Mouse (Mus musculus) intestine, embryonic 16.5 days (tissue): ENCODE measurements around the gene 4933407L21Rik. TPM values are rescaled to one million over a fixed set of nuclear protein-coding genes. Genes with fewer than 3 reads are reported as not detected.

Experiments used
- ATAC-seq: fragments of 200-750 bp; cut with Nextera tagmentation; 2 replicates; pipeline ENCODE4 v1.8.0; 2017; ENCODE audit warnings: moderate TSS enrichment, moderate library complexity
- H3K27ac ChIP-seq: fragments of 300-500 bp; sonication (generic); 2 replicates; pipeline ENCODE4 v1.5.1; 2014; ENCODE audit warnings: mild to moderate bottlenecking, low read length
- H3K27me3 ChIP-seq: fragments of 300-500 bp; sonication (generic); replicated peaks from 2 replicates; pipeline ENCODE4 v1.6.1; 2014; ENCODE audit warnings: low read length, control low read depth, mixed read lengths; ENCODE audit not compliant: control insufficient read depth, insufficient read depth
- H3K36me3 ChIP-seq: fragments of 300-500 bp; sonication (generic); 2 replicates; pipeline ENCODE4 v1.6.1; 2014; ENCODE audit warnings: low read length, control low read depth; ENCODE audit not compliant: control insufficient read depth, insufficient read depth
- H3K4me1 ChIP-seq: fragments of 300-500 bp; sonication (generic); 2 replicates; pipeline ENCODE4 v1.6.1; 2014; ENCODE audit warnings: low read length, control low read depth, mixed read lengths; ENCODE audit not compliant: control insufficient read depth, insufficient read depth
- H3K4me2 ChIP-seq: fragments of 300-500 bp; sonication (generic); 2 replicates; pipeline ENCODE4 v1.6.1; 2014; ENCODE audit warnings: low read depth, low read length, control low read depth
- H3K4me3 ChIP-seq: fragments of 300-500 bp; sonication (generic); 2 replicates; pipeline ENCODE4 v1.5.1; 2014; ENCODE audit warnings: mild to moderate bottlenecking, low read length
- H3K9ac ChIP-seq: fragments of 300-500 bp; sonication (generic); 2 replicates; pipeline ENCODE4 v1.6.1; 2014; ENCODE audit warnings: low read depth, low read length
- H3K9me3 ChIP-seq: fragments of 300-500 bp; sonication (generic); 2 replicates; pipeline ENCODE4 v1.6.1; 2016; ENCODE audit warnings: low read length, control low read depth; ENCODE audit not compliant: control insufficient read depth
- WGBS: fragments of 180-500 bp; shearing (Covaris S2); extraction: QIAGEN DNeasy Blood & Tissue Kit; methylation state at CpG from one replicate; pipeline ENCODE4 v1.1.7; 2014; 5-methylcytosine and 5-hydroxymethylcytosine counted together
- polyA plus RNA-seq: library from polyadenylated mRNA; unstranded; fragments of >200 nt; fragmentation: Nextera tagmentation; extraction: Ambion mirVana; gene quantifications from 2 replicates; pipeline ENCODE4 v1.2.1, GENCODE M21; 2015

4933407L21Rik gene
- polyA plus RNA-seq, 1 experiment from 2014 or later: 0.22 TPM

DNA sequence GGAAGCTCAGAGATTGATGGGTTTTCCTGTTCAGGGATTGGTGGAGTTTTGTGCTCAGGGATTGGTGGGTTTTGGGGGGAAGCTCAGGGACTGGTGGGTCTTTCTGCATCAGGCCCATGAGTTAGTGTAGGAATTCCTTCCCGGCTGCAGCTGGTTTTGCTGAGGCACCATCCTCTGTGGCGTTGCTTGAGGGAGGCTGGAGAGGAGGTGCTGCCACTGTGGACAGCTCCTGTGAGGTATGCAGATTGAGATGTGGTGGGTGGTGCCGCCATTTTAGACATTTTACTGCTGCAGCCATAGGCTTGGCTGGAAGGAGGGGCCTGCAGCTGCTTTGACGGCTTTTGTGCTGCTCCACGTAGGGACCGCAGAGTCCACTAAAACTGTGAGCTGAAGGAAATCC is 1.1 kb downstream of the 4933407L21Rik start:
- H3K27me3 ChIP-seq: no peaks in the 10 kb centered on the region
- WGBS: 80% methylated on average over 6 of the region's 6 CpGs
- no peak for ATAC-seq
- no peak overlapping the region for H3K4me2 ChIP-seq
- no peaks in the 10 kb centered on the region for H3K9me3 ChIP-seq
- no peak overlapping the region for H3K9ac ChIP-seq
- H3K36me3 ChIP-seq: no peaks in the 10 kb centered on the region
- H3K4me1 ChIP-seq: peaks cover 19% of the 10 kb centered on the region
- H3K4me3 ChIP-seq: no peak overlapping the region
- H3K27ac ChIP-seq: no peak overlapping the region

- no peak overlapping the region for H3K4me3 ChIP-seq
These were observed 2.9 kb downstream of the 4933407L21Rik start for GRCm38 (mm10) chr1:85931170-85931569.

GRCm38 (mm10) chr1:85933226-85933625 is 4.9 kb downstream of the 4933407L21Rik start:
- peak overlapping the region; percentile 41 for H3K4me2 ChIP-seq
- WGBS: 6% methylated on average over 7 of the region's 7 CpGs
- ATAC-seq: peak; percentile 51
- H3K4me1 ChIP-seq: peaks cover 15% of the 10 kb centered on the region
- no peaks in the 10 kb centered on the region for H3K36me3 ChIP-seq
- no peaks in the 10 kb centered on the region for H3K27me3 ChIP-seq
- H3K9ac ChIP-seq: peak overlapping the region; percentile 27; the same call in 1 of the 2 replicates
- no peaks in the 10 kb centered on the region for H3K9me3 ChIP-seq
- no peak overlapping the region for H3K4me3 ChIP-seq
- peak overlapping the region; percentile 43 for H3K27ac ChIP-seq

More at GRCm38 (mm10) chr1:85931170-85931569, 2.9 kb downstream of the 4933407L21Rik start:
- peaks cover 19% of the 10 kb centered on the region for H3K4me1 ChIP-seq
- WGBS: 88% methylated on average over 5 of the region's 5 CpGs
- H3K27ac ChIP-seq: no peak overlapping the region
- H3K27me3 ChIP-seq: no peaks in the 10 kb centered on the region
- no peak overlapping the region for H3K9ac ChIP-seq
- no peak for ATAC-seq
- H3K9me3 ChIP-seq: no peaks in the 10 kb centered on the region
- no peaks in the 10 kb centered on the region for H3K36me3 ChIP-seq
- H3K4me2 ChIP-seq: no peak overlapping the region

DNA sequence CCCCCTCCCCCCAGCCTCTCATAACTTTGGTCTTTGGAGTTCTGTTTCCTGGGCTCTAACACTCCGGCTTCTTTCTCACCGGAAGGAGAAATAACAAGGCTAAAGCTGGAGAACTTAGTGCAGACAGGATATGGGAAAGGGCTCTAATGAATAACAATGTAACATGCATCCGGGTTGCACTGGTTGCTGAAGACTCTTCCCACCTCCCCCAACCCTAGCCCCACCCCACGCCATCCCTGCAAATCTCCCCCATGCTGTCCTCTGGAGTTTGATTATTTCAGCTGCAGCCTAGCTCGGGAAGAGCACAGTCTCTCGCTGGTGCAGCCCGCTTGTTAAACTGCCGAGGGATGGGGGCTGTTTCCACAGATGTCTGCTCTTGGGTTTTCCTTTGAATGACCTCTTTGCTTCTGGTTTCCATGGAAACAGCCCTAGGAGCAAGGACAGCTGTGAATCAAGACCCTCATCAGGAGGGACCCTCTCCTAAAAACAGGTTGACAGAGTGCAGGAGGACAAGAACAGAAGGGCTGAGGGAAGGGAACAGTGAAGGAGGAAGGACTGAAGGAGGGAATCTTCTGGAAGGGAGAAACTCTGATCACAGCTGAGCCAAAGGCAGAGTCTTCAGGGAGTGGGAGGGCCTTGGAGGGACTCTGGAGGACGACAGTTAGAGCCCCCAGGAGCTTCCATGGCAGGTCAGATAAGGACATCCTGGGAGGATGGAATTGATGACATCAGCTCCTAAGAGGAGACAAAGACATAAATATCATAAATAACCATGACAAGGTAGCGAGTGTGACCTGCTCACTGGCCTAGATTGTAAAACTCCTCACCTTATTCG is 5.6 kb downstream of the 4933407L21Rik start:
- peak overlapping the region; percentile 27; the same call in 1 of the 2 replicates for H3K9ac ChIP-seq
- 13% methylated on average over 11 of the region's 11 CpGs for WGBS
- H3K36me3 ChIP-seq: no peaks in the 10 kb centered on the region
- H3K9me3 ChIP-seq: no peaks in the 10 kb centered on the region
- H3K27ac ChIP-seq: peak overlapping the region; percentile 43
- H3K4me2 ChIP-seq: peak overlapping the region; percentile 41
- peak; percentile 49 for ATAC-seq
- no peak overlapping the region; the same call in 1 of the 2 replicates for H3K4me3 ChIP-seq
- peaks cover 11% of the 10 kb centered on the region for H3K4me1 ChIP-seq
- H3K27me3 ChIP-seq: no peaks in the 10 kb centered on the region

- Histone ChIP-seq H3K4me2 (no peak overlapping the region), H3K4me3 (no peak overlapping the region), H3K9me3 (no peaks in the 10 kb centered on the region), H3K27me3 (no peaks in the 10 kb centered on the region), H3K27ac (no peak overlapping the region), H3K9ac (no peak overlapping the region), H3K4me1 (peaks cover 11% of the 10 kb centered on the region), H3K36me3 (no peaks in the 10 kb centered on the region)
- no peak for ATAC-seq
- WGBS: 32% methylated on average over 7 of the region's 7 CpGs
These were observed 6.3 kb downstream of the 4933407L21Rik start for GRCm38 (mm10) chr1:85934560-85934959.

GRCm38 (mm10) chr1:85935148-85935852 is 7.0 kb downstream of the 4933407L21Rik start:
- no peak for ATAC-seq
- peaks cover 11% of the 10 kb centered on the region for H3K4me1 ChIP-seq
- no peak overlapping the region for H3K4me2 ChIP-seq
- 64% methylated on average over 8 of the region's 8 CpGs for WGBS
- no peak overlapping the region for H3K27ac ChIP-seq
- H3K4me3 ChIP-seq: no peak overlapping the region
- no peaks in the 10 kb centered on the region for H3K36me3 ChIP-seq
- no peaks in the 10 kb centered on the region for H3K27me3 ChIP-seq
- H3K9ac ChIP-seq: no peak overlapping the region
- no peaks in the 10 kb centered on the region for H3K9me3 ChIP-seq

DNA sequence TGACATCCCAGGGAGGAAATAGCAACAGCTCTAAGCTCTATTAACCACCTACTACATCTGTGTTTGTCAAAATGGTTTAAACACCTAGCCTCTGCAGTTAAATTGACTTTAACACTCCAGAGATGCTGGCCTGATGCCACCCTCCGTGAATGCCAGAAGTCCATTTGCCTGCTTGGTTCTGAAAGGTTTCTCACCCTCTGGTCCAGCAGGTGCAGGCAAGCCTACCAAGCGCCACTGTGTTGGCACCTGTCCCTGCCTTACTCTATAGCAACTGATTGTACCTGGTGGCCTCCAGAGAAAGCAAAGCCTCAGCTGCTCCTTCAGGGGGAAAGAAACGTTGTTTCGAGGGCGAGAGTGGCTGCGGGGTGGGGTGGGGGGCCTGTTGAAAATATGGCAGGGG is 8.0 kb downstream of the 4933407L21Rik start:
- WGBS: 53% methylated on average over 6 of the region's 6 CpGs

GRCm38 (mm10) chr1:85937323-85937722 is 9.0 kb downstream of the 4933407L21Rik start:
- H3K36me3 ChIP-seq: no peaks in the 10 kb centered on the region
- H3K9me3 ChIP-seq: no peaks in the 10 kb centered on the region
- 59% methylated on average over 1 of the region's 1 CpGs for WGBS
- no peak overlapping the region for H3K27ac ChIP-seq
- no peak overlapping the region for H3K9ac ChIP-seq
- H3K4me2 ChIP-seq: no peak overlapping the region
- ATAC-seq: no peak
- peaks cover 11% of the 10 kb centered on the region for H3K4me1 ChIP-seq
- no peaks in the 10 kb centered on the region for H3K27me3 ChIP-seq
- no peak overlapping the region for H3K4me3 ChIP-seq

More for the DNA sequence above, 8.0 kb downstream of the 4933407L21Rik start:
- peaks cover 11% of the 10 kb centered on the region for H3K4me1 ChIP-seq
- H3K27me3 ChIP-seq: no peaks in the 10 kb centered on the region
- no peak overlapping the region for H3K4me2 ChIP-seq
- H3K4me3 ChIP-seq: no peak overlapping the region
- H3K27ac ChIP-seq: no peak overlapping the region
- H3K36me3 ChIP-seq: no peaks in the 10 kb centered on the region
- no peak for ATAC-seq
- no peaks in the 10 kb centered on the region for H3K9me3 ChIP-seq
- H3K9ac ChIP-seq: no peak overlapping the region

DNA sequence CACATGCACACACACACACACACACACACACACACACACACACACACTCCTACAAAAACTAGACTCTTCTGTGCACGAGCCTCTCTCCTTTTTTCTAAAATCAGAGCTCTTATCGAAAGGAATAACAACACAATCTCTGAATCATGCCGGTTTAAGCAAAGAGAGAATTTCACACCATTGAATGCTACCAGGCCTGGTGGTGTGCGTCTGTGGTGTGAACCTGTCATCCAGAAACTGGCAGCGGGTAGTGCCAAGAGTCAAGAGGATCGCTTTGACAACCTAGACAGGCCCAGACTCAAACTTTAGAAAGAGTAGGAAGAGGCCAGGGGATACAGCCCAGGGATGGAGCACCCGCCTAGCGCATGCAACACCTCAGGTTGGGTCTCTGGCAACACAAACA is 14.0 kb downstream of the 4933407L21Rik start:
- Histone ChIP-seq H3K9me3 (no peaks in the 10 kb centered on the region), H3K4me1 (no peaks in the 10 kb centered on the region), H3K9ac (no peak overlapping the region), H3K4me3 (no peak overlapping the region), H3K4me2 (no peak overlapping the region), H3K36me3 (no peaks in the 10 kb centered on the region), H3K27ac (no peak overlapping the region), H3K27me3 (no peaks in the 10 kb centered on the region)
- WGBS: 78% methylated on average over 8 of the region's 8 CpGs
- ATAC-seq: no peak
